Mouse (Mus musculus): ENCODE measurements around the gene Dusp9. TPM values are rescaled to one million over a fixed set of nuclear protein-coding genes. Genes with fewer than 3 reads are reported as not detected.

The Dusp9 gene
- under 1 TPM; 0.18 to 0.25 TPM for total RNA-seq (2021)

DNA sequence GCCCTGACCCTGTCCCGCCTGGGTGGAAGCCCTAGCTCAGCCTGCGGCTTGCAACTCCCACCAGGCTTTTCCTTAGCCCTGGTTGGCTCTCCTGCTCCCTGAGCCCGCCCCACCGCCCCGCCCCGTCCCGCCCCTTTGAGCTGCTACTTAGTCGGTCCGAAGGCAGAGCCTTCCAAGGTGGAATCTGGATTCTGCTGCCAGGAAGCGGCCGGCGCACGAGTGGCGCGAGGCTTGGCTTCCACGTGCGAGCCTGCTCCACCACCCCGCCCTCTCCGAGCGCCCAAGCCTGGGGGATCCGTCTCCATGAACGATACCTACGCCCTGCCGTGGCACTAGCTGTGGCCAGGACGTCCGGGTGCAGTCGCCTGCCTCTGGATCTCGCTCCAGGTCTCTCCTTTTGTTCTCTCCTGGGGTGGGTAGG, at the start of gene Dusp9:
Gene Dusp9 (plus strand): TSS at position 165 of the 421 bp plus-strand sequence.
- no peak for DNase-seq

DNA sequence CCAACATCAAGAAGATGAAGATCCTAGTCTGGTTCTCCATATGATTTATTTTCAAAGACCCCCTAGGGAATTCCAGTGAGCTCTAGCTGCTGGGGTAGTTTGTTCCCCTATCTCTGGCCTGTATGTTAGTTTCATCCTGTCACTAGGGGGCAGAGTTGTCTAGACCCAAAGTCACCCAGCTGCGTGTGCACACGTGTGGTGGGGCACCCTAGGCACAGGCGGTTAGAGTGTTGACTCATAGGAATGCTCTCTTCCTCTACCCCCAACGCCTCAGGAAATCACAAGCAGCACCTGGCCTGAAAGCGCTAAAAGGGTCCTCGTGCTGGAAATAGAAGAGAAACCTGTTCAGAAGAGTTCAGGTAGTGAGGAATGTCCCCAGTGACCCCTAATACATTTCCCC, 46.0 kb upstream of the Dusp9 start:
- no peak for DNase-seq

DNA sequence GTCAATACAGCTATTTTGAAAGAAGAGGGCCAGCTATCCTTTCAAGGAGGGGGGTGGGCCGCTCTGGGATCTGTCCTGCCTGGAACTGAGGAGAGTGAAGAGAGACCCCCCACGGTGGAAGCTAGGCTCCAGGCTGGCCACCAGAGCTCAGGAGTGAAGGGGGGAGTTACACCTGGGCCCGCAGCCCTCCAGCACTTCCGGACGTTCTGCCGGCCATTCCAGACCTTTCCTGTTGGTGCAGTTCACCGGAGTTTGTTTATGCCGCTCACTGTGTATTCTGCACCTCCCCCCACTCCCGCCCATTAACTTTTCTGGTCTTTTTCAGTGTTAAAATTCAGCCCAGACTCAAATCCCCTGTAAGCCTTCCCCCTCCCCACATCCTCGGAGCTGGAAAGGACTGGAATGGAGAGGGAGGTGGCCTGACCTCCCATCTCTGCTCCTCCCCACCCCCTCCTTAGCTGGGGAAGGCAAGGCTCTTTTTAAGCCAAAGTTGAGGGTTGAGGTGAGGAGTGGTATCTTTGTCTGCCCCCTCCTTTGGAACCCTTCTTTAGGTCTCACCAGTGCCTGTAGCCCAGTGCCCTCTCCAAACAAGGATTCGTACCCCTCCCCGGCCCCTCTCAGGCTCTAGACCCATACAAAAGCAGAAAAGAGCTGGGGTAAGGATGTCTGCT, 44.6 kb upstream of the Dusp9 start:
- no peak for DNase-seq

DNA sequence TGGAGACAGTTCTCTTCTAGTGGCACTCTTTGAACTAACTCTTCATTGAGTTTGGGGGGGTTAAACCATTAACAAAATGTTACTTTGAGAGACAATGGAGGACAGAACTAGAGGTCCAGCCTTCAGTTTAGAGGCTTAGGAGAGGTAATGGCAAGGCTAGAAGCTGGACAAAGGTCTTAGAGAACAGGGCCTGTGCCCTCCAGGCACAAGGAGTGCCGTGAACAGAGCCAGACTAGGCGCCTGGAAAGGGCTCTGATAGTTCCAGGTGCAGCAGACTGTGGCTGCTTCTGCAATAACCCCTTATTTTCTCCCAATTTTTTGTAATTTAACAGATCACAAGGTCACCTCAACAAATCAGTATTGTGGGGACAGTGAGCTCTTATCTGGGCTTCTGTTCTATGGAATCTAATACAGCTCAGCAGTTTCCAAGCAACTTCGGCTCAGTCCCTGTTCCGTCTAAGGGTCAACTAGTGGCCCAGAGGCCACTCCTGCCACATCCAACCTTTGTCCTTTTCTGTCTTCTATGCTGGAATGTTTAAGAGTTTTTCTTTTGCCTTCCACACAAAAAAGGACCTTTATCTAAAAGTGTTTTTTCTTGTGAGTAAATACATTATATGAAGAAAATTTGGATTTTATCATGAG, 43.8 kb upstream of the Dusp9 start:
- DNase-seq, result no peak

DNA sequence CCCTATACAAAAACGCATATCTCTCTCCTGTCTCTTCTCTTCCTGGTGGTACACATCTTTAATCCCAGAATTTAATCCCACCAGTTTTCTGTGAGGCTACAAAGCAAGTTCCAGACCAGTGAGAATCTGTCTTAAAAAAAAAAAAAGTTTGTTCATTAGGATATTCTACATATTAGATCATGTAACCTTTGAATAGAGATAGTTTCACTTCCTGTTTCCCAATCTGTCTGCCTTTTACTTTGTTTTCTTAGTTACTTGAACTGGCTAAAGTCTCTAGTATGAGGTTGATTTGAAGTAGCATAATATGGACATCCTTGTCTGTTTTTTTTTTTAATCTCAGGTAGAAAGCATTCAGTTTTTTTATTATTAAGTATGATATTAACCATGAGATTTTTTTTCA, 37.8 kb upstream of the Dusp9 start:
- no peak for DNase-seq

DNA sequence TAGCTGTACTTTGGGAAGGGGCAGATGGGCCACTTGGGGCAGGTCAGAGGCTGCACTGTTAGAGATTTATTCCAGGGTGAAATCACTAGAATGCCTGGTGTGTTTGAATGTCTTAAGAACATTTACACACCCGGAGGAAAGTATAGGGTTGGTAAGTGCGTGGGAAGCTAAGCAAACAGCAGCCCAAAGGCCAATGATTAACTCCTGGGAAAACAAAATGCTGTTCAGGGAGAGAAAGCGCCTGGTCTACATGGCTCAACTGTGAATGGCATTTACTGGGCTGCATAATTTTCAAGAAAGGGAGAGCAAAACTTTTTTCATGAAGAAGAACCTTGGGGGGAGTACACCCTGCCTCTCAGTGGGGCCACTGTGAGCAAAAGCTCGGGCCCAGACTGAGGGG, 25.6 kb upstream of the Dusp9 start:
- no peak for DNase-seq

DNA sequence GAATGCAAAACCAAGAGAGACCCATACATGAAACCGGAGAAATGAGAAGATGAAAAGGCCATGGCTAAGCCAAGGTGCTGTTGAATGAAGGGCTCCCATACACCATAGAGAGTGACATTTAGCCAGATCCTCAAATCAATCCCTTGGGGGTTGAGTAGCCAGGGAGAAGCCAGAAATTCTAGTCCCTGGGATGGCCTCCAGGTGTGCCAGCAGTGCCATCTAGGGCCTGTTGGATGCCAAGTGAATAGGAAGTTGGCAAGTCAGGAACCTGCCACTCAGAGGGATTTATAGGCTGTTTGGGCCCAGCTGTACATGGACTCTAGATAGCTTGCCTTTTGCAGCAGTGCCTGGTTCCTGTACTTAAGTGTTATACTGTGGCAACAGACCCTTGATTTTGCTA, 23.3 kb upstream of the Dusp9 start:
- DNase-seq, result no peak

DNA sequence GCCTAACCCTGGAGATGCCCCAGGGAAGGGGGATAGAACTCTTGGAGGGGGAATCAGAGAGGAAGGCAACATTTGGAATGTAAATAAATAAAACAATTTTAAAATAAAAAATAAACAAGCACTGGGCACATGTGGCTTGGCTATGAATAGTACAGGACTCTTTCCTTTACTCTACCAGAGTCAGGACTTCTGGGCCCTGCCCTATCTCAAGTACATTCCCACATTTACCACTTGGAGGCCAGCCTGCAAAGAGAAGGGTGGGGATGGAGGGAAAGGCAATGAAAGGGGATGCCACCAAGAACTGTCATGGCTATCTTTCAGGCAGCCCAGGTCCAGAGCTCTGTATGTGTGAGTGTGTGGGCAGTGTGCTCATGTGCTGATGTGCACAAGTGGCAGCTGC, 19.8 kb upstream of the Dusp9 start:
- no peak for DNase-seq

DNA sequence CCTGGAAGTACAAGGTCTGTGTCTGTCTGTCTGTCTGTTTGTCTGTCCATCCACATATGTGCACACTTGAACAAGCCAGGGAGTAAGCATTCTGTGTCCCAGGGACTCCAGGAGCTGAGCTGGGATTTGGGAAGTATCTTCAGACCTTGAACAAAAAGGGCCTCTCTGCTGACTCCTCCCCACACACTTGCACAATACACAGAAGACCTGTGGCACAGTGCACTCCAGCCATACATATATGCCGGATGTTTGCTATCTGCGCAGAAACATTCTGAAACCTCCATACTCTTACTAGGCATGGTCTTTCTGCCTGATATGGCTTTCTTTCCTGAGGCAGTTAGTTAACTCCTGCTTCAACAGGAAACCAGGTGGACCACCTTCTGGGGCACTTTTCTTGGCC, 19.3 kb upstream of the Dusp9 start:
- no peak for DNase-seq

DNA sequence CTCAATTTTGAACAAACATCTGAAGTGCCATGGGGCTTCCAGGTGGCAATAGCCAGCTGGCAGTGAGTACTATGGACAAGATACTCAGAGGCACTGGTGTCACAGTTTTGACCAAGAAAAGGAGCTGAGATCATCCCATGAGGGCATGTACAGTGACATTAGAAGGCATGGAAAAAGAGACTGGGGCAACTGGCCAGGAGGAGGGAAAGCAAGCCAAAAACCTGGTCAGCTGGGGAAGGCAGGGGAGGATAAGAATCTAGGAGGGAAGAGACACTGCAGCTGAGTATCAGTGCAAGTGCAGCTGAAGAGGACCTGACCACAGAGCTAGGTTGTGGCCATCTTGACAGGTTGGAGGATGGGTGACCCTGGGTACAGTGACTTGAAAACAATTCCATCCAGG, 12.2 kb upstream of the Dusp9 start:
- no peak for DNase-seq

DNA sequence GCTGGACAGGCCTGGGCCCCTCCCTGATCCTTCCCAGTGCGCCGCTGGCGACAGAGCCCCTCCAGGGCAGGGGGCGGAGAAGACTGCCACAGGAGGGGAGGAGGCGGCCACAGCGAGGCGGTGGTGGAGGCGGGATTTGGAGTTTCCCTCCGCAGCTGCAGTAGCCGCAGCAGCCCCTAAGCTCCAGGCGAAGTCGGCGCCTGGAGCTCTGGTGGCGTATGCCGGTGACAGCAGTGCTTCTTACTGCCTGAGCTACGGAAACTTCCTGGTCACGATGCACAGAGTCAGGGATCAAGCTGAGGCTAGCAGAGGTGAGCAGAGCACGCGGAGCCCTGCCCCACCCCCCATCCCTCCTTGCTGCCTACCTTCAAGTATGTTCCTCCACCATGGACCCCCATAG, 3.8 kb upstream of the Dusp9 start:
- DNase-seq, result no peak

DNA sequence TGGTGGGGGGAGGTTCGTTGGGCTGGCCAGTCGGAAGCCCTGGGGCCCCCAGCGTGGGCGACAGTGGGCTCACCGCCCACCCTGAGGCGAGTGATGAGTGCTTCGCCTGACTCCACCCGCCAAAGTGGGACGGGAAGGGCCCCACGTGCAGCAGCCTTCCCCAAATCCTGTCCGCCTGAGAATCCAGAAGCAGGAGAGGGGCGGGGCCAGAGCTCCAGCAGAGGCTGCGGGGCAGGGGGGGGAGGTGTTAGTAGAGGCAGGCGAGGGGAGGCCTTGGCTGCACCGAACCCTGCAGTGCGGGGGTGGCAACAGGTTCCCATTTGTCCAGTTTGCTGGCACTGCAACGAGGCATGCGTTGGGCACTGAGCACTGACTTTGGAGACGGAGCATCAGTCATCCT, 1.8 kb upstream of the Dusp9 start:
- DNase-seq, result no peak

DNA sequence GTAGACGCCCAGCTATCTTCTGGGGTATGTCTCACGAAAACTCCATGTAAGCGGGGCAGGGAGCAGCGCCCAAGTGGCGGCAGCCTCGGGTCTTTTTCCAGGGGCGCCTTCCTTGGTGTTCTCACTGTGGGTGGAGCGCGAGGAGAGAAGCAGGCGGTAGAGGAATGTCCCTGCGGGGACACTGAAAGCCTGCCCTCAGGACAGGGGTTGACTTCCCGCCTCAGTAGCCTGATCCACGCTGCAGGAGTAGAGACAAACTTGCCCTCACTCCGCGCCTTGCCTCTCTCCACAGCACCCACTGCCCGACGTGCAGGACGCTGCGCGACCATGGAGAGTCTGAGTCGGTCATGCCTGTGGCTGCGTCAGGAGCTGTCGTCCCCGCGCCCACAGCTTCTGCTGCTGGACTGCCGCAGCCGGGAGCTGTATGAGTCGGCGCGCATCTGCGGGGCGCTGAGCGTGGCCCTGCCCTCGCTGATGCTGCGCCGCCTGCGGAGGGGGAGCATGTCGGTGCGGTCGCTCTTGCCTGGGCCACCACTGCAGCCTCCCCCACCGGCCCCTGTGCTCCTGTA, 766 bp downstream of the Dusp9 start:
- DNase-seq, result no peak

DNA sequence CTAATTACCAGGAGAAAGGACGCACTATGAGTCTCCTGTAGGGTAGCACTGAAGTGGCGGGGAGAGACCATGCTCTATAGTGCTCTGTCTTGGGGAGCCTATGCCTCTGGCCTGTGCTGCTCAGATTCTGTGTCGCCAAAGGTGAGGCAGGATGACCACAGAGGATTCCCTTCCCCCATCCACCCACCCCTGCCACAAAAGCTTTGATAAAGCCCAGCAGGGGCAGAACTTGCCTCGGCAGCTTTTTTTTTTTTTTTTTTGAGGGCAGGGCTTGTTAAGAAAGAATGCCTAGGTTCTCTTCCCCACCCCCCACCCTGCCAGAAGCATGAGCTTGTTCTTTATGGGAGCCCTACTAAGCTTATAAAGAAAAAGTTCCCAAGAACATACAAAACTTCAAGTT, 5.9 kb downstream of the Dusp9 start:
- no peak for DNase-seq

DNA sequence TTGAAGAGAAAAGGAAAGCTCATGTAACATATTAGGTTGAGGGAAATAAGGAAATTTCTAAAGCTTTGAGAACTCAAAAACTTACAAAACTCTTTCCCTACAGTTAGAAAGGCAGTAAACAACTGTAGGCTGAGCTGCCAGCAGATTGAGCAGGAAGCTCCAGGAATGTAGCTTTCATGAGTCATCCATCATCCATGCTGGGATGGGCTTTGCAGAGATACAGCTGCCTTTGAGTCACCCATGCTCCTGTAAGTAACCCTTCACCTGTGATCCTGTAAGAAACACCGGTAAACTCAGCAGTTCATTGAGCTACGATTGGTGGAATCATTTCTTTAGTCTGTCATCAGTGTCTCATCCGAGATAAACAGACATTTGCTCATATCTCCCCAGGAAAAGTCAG, 11.7 kb downstream of the Dusp9 start:
- no peak for DNase-seq

DNA sequence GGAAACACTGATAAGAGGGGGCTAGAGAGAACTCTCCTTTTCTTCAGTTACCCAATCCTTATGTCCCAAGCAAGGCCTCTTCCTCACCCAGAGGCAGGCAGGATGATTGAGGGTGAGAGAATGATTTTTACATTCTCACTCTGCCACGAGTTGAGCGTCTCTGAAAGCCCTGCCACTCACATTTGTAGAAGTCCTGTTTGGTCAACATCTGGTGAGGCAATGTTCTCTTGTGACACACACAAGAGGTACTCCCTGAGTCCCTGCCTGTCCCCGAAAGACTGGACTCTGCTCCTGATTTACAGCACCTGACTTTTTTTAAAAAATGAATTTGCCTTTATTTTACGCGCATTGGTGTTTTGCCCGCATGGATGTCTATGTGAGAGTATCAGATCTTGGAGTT, 14.2 kb downstream of the Dusp9 start:
- DNase-seq, result no peak

DNA sequence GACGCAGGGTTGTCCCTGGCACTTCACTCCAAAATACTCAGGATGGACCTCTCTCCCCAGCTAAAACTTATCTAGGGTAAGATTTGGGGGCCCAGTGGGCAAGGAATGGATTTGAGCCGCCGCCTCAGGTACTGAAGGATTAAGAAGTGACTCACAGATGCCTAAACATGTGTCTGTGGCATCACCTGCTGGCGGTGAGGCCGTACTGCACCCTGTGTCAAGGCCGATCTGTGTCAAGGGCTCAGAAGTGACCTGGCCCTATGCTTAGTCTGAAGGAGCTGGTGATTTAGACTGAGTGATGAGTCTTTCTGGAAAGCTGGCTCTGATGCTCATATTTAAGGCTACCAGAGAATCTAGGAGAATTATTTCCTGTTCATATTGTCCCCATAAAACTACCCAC, 15.0 kb downstream of the Dusp9 start:
- DNase-seq, result no peak

DNA sequence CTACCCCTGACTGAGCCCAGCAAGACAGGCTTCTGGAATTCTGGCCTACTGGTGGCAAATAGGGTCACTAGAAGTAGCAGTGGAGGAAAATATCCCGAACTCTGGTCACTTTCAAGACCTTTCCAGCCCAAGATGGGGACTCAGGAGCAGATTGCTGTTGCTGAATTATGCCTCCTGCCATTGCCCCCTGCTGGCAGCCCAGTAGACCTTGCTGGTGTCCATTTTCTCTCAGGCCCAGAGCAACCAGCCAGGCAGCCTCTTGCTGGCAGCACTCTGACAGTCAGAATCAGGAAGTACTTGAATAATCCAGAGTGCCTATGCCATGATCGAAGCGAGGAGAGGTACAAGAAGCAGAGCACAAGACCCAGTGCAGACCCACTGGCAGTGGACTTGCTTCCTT, 16.3 kb downstream of the Dusp9 start:
- DNase-seq, result no peak

DNA sequence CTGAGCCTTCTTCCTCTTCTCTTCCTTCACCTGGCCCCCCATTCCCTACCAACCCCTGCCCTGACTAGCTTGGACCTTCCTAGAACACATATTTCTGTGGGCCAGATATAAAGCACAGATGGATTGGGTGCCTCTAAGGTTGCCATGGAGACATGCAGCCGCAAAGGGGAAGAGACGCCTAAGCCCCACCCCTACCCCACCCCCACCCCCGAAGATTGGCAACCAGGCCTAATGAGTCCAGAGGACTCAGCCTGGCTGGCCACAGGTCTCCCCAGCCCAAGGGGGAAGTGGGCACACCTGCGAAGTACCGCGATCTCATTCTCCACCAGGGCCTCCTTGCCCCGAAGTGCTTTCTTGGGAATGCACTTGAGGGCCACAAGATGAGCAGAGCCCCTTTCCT, 19.2 kb downstream of the Dusp9 start:
- no peak for DNase-seq

DNA sequence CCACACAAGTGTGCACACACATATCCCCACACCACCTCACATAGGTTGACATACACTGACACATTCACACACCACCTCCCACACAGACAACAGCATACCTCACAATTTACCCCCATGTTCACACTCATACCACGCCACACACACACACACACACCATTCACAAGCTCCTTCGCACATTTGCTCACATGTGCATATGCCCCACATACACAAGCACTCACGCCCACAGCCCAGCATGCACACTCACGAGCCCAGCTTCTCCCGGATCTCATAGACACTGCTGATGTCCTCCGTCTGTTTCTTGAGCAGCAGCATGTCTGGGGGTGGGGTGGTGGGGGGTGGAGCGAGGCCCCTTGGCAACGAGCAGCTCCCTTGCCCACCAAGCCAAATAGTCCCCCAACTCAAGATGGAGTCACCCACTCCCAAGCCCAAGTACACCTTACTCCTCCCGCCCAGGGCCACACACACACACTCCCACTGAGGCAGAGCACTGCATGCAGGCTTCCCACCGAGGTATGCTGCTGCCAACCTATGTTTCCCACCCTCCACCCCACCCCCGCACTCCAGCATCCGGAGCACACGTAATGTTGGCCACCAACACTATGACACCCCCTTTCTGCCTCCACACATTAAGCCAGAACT, 19.8 kb downstream of the Dusp9 start:
- no peak for DNase-seq

DNA sequence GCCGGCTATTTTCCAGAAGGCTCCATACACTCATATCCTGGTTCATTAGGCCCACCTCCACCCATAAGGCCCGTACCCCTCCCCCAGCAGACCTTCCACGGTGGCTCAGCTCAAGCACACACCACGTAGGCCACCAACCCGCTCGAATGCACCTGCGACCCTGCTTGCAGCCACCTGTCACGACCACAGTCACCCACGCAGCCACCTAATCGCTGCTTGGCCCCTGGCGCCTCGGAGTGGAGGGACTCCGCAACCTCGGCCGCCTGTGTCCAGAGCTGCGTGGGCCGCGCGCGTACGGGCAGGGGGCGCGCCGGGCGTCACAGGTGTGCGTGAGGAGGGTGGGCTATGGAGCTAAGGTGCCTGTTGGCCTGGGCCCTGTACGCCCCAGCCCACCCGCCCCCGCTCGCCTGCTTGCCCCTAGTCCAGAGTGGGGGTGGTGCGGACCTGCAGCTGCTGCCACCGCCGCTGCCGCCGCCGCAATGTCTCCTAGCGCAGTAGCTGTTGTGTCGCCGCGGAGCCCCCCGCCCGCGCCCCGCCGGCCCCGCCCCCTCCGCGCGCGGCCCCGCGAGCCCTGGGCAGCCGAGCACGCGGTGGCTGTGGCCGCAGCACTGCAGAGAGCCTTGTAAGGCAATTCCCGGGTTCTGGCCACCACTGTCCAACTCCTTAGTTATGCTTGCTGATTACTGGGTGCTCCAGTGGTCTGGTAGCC, 20.5 kb downstream of the Dusp9 start, which contains the start of gene Pnck:
Gene Pnck (minus strand): TSS at position 543 of the 709 bp plus-strand sequence.
- DNase-seq, result no peak

DNA sequence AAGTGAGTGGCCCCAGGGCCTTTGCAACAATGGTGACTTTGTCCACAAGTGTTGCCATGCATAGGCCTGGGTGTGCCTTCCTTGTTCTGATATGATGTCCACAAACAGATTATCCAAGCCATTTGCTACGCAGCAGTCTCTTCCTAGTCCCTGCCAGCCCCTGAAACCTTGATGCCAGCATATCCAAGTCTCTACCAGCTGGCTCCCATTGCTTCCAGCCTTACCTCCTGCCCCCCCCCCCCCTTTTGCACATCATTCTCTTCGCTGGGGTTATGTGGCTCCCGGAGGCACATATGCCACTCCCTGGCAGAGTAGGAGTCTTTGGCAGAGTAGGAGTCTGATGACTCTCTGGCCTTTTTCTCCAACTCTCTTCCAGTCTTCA, 21.1 kb downstream of the Dusp9 start:
- DNase-seq, result no peak

DNA sequence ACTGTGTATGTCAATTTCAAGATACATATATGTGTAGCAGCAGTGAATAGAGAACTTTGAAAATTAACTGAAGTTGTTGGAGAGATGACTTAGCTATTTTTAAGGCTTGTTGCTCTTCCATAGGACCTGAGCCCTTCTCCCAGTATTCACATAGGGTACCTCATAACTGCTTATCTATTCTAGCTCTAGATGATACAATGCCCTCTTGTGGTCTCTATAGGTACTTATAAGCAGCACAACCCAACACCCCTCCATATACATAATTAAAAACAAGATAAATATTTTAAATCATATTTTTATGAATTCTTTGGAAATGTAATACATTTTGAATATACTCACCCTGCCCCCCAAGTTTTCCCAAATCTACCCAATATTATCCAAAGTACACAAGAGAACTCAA, 23.9 kb downstream of the Dusp9 start:
- no peak for DNase-seq
